Mouse (Mus musculus) megakaryocyte, embryonic 14.5 days (primary cell): ENCODE measurements around the gene Cep290.

Experiments used
- FLI1 ChIP-seq: IDR thresholded peaks from 2 replicates; pipeline ENCODE4 v1.6.1; 2012; ENCODE audit warnings: low read length, inconsistent platforms, mixed read lengths
- GATA1 ChIP-seq: IDR thresholded peaks from 3 replicates; pipeline ENCODE4 v1.6.1; 2012; ENCODE audit warnings: mixed read lengths, low read length, inconsistent platforms, borderline replicate concordance

GRCm38 (mm10) chr10:100564112-100564511 lies 76.8 kb downstream of the Cep290 start:
- no peak for TF ChIP-seq GATA1
- no peak for TF ChIP-seq FLI1
